Mouse (Mus musculus) layer of hippocampus, adult 2 months (tissue): Measurements from ENCODE around the gene Cdkn2aipnl. TPM values are rescaled to one million over a fixed set of nuclear protein-coding genes. Genes with fewer than 3 reads are reported as not detected.

ENCODE experiments used
- DNase-seq, 2 experiments: peaks; one replicate each; pipeline ENCODE4 v3.0.0; 2022; ENCODE audit warnings: low spot score in 2 of 2
- H3K27ac ChIP-seq: fragments of 200-600 bp; 2 replicates; pipeline ENCODE4 v1.8.1; 2022
- H3K4me3 ChIP-seq: fragments of 200-600 bp; 2 replicates; pipeline ENCODE4 v1.8.1; 2022; ENCODE audit warnings: mild to moderate bottlenecking
- CTCF ChIP-seq: fragments of 200-600 bp; conservative IDR thresholded peaks from 2 replicates; pipeline ENCODE4 v1.8.1; 2022; ENCODE audit warnings: antibody characterized with exemption, mild to moderate bottlenecking, moderate library complexity
- total RNA-seq, 2 experiments: library from RNA; stranded (reverse); gene quantifications; 2 replicates each; pipeline ENCODE4 v1.2.3; 2021

Cdkn2aipnl gene
- total RNA-seq, 2 experiments from 2014 or later: 34.2 to 37.6 TPM

- Histone ChIP-seq H3K27ac (peak overlapping the region; percentile 100; the same call in 1 of the 2 replicates), H3K4me3 (no peak overlapping the region)
- no peak for TF ChIP-seq CTCF
- no peak for DNase-seq
Observed at GRCm38 (mm10) chr11:52001861-52002260, 34.4 kb downstream of the Cdkn2aipnl start.

GRCm38 (mm10) chr11:52002842-52003504 lies 35.5 kb downstream of the Cdkn2aipnl start:
- DNase-seq: no peak
- Histone ChIP-seq H3K4me3 (peak overlapping the region; percentile 82), H3K27ac (peak overlapping the region; percentile 95)
- peak; percentile 43 for TF ChIP-seq CTCF

- peak overlapping the region; percentile 82 for H3K4me3 ChIP-seq
- no peak for TF ChIP-seq CTCF
- H3K27ac ChIP-seq: peak overlapping the region; percentile 95
- no peak for DNase-seq
Observed at GRCm38 (mm10) chr11:52003505-52003771, 36.0 kb downstream of the Cdkn2aipnl start.

- peak; percentile 91 to 94 for DNase-seq
- peak within 1 kb of the TSS; percentile 95 for H3K27ac ChIP-seq
- H3K4me3 ChIP-seq: peak within 1 kb of the TSS; percentile 82
- no peak for TF ChIP-seq CTCF
Observed at GRCm38 (mm10) chr11:52003772-52004528, 36.5 kb downstream of the Cdkn2aipnl start, which contains the start of gene Cdkl3. TSS of gene Cdkl3 (plus strand) at chr11:52004221.

GRCm38 (mm10) chr11:52005586-52005985 lies 38.1 kb downstream of the Cdkn2aipnl start:
- no peak for DNase-seq
- no peak for TF ChIP-seq CTCF
- Histone ChIP-seq H3K27ac (no peak overlapping the region), H3K4me3 (no peak overlapping the region)

GRCm38 (mm10) chr11:52011011-52011410 lies 43.5 kb downstream of the Cdkn2aipnl start:
- TF ChIP-seq CTCF: no peak
- DNase-seq: no peak

GRCm38 (mm10) chr11:52011541-52011940 lies 44.1 kb downstream of the Cdkn2aipnl start:
- DNase-seq: no peak
- Histone ChIP-seq H3K4me3 (no peak overlapping the region), H3K27ac (no peak overlapping the region)
- TF ChIP-seq CTCF: no peak

More at GRCm38 (mm10) chr11:52011011-52011410, 43.5 kb downstream of the Cdkn2aipnl start:
- Histone ChIP-seq H3K27ac (no peak overlapping the region), H3K4me3 (no peak overlapping the region)

- no peak for DNase-seq
- Histone ChIP-seq H3K4me3 (no peak overlapping the region), H3K27ac (no peak overlapping the region)
- TF ChIP-seq CTCF: no peak
Observed at GRCm38 (mm10) chr11:52018217-52018616, 50.8 kb downstream of the Cdkn2aipnl start.

Other genes starting within 250 kb of the Cdkn2aipnl start
- 10 to 100 TPM; 17.6 to 21.6 TPM for gene Sec24a, start 204.0 kb upstream of the Cdkn2aipnl start, total RNA-seq
- 10 to 100 TPM; 71.7 to 72.0 TPM for gene Sar1b, start 204.0 kb upstream of the Cdkn2aipnl start, total RNA-seq
- 10 to 100 TPM; 39.2 to 42.1 TPM for gene Jade2, start 110.0 kb upstream of the Cdkn2aipnl start, total RNA-seq
- 100 to 1,000 TPM; 182 to 191 TPM for gene Ube2b, start 33.1 kb downstream of the Cdkn2aipnl start, total RNA-seq
- gene Cdkl3, start 36.6 kb downstream of the Cdkn2aipnl start, total RNA-seq: 10 to 100 TPM; 13.6 to 13.7 TPM
- 100 to 1,000 TPM; 110 to 112 TPM for gene Ppp2ca, start 131.0 kb downstream of the Cdkn2aipnl start, total RNA-seq
- not detected for gene Olfr1373, start 177.9 kb downstream of the Cdkn2aipnl start, total RNA-seq
- gene Olfr1371, start 246.3 kb downstream of the Cdkn2aipnl start, total RNA-seq: not detected